Mouse (Mus musculus) thymus, postnatal 36 days (tissue): ENCODE results near the gene Sfmbt1.
A peak's percentile ranks its signal among the peaks of the same experiment; 100 is the strongest.

ENCODE experiments used
- DNase-seq, 2 experiments: peaks; one replicate each; pipeline ENCODE4 v3.0.0; 2022; ENCODE audit warnings: mixed read lengths in 2 of 2

Gene Sfmbt1

DNA sequence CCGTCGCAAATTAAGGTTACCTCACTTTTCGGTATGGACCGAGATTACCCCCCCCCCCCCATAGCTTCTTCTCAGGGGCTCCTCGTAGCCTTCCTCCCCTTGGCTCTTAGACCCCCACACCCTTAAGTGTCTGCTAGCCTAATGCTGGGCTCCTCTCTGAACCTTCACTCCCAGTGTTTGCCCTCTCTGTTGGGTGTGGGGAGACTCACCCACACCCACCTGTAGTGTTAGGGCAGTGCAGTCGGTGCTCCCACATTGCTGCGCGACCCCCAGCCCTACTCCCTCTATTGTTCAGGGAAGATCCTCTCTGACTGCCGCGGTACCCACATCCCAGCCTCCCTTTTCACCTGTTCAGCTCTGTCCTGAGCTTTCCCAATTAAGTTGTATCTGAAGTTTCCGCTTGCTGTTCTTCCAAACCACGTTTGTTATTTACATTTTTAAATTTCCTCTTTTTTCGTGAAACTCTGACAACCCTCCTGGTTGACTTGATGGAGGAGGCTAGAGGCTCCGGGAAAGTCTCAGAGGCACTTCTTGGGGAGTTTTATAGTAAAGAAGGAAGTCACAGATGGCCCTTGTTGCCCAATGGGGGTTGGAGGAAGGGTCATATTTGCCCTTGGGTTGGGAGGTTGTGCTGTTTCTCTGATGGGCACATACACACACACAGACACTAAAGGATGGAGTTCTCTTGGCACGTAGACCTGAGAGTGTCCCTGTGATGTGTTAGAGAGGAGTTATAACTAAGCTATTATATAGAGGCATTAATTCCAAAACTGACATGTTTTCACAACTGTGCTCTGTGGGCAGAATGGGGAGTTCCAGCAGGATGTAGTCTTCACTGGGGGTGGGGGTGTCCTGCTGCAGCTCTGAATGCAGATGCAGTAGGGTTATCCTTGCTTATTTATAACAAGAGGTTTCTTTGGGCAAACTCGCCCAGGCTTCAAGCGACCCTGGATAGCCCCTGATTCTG, 111.8 kb downstream of the Sfmbt1 start:
- DNase-seq, result peak in 1 of 2 experiments; percentile 14

DNA sequence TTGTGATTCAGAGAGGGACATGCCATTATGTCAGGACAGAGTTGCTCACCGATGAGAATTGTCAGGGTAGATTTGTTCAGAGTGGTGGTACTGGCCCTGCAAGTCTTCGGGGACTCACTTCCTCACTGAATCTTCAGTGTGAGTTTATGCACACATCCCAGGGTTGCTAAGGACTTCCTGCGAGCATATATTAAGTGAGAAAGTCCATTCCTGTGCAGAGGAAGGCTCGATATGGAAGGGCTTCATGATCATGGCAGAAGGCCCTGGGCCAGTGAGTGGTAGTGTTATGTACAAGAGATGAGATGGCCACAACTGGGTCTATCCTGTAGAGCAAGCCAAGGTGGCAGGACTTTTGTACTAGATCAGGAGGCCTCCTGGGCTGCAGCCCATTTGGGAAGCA, 112.8 kb downstream of the Sfmbt1 start:
- no peak for DNase-seq

DNA sequence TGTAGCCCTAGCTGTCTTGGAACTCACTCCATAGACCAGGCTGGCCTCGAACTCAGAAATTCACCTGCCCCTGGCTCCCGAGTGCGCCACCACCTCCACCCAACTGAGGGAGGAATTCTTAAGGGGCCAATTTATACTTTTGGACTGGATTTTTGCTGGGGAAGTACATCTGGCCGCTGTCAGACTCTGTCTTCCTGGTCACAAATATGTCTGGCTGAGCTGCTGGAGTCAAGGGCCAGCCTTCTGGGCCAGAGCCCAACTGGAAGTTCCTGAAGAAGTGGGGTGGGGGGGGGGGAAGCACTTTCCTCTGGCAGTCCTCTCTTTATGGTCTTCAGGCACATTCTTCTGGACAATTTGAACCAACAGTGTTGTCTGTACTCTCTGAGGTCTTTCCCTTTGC, 113.4 kb downstream of the Sfmbt1 start:
- DNase-seq, result no peak

DNA sequence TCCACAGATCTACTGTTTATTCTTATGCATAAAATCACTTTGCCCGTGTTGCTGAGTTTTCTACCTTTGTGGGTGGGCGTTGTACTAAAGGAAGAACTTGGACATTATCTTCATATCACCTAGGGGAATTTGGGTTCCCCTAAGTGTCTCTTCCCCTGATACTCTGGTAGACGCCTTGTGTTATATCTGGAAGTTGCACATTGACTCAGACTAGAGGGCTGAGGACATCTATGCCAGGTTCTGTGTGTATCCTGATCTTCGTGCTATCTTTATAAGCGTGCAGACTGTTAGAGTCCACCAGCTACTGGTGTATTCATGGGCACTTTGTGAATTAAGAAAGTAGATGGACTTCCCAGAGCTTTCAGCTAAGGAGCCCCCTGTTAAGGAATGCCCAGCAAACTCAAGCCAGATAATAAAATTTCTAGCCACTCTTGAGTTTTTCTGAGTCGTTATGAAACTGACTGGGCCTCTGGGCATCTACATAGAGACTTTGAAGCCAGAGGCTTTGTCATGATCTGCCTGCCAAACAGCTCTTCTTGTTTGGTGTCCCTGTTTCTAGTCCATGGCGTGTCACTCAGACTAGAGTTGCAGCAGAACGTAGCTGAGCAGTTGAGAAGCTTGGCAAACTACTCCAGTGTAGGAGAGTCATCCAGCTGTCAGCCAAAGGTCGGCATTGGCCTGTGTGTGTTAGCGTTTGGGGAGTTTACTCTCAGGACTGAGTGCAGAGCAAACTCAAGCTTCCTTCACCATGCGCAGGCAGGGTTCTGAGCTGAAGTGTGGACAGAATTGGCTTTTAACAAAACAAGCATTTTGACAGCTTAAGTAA, 114.2 kb downstream of the Sfmbt1 start:
- no peak for DNase-seq

DNA sequence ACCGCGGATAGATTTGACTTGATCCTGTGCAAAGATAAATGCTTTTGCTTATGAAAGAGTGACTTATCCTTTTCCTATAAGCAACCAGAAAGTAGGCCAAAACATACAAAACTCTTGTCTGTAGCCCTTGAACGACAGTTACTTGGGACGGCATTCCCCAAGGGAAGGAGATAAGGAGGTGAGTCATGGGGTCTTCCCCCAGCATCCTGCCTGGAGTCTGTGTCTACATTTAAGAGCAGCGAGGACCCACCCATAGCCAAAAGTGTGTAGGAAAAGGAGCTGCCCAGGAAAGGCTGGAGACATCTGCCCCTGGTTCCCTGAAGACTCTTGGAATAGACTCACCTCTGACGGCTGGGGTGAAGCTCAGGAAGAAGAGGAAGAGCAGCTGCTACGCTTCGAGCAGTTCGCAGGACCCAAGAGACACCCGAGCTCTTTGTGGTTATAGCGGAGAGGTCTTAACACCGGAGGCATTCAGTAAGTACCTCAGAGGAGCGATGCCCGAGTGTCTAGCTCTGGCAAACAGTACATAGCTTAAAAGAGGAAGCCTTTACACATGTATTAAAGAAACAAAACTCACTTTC, 122.9 kb downstream of the Sfmbt1 start:
- no peak for DNase-seq

DNA sequence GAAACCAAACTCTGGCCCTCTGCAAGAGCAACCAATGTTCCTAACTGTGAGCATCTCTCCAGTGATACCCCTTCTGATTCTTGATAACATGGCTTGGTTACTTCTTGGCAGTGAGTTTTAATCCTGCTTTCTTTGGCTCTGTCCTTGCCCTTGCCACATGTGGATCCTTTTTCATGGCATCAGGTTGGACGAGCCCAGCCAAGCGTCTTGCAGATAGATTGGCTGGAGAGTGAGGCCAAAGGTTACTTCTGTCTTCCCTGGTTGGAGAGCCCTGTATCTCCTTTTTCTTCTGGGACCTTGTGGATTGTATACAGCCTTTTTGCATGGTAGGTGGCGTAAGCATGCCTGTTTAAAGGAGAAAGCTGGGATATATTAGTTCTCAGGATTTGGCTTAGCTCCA, 129.1 kb downstream of the Sfmbt1 start:
- DNase-seq, result no peak

DNA sequence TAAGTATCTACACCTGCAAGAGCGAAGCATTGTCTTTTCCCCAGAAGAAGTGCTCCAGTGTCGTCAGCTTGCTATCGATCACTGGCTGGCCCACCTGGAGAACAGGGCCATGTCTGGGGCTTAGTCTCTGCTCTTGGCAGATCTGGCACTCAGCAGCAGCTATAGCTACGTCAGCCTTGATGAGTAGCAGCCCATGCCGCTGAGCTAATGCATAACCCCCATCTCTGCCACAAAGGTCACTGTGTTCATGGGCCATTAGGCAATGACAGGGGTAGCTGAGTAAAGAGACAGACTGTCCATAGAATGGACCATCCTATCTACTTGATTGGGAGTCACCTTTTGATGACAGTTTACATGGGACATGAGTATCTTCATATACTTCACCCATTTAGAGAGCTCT, 135.9 kb downstream of the Sfmbt1 start:
- DNase-seq, result no peak

DNA sequence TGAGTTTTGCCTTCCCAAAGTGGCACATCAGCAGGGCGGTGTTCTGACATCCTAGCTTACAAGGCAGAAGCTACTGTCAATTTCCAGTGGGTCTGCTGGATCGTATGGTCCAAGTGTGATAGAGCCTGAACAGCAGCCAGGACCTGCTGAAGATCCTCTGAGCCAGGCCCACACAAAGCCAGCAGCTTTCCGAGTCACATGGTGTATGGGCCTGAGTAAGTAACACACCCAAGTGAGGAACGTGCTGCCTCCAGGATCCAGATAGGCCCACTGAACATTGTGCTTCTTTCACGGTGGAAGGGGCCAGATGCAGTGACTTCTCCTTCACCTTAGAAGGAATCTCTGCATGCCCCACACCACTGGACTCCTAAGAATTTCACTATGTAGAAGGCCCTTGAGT, 137.7 kb downstream of the Sfmbt1 start:
- no peak for DNase-seq

DNA sequence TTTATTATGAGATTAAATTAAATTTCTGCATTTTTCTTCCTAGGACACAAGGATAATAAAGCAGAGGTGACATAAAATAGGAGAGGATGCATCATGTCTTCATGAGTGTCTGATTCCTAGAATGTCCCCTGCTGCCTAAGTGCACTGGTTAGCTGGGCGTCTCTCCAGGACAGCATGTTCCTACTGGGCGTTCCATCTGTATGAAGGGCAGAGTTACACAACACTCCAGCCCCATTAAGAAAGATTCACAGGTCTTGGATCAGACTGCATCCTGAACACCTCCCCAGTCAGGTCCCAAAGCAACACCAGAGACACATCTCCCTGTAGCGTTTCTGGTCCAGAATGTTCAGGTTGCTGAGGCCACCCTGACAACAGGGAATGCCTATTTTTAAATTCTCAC, 140.7 kb downstream of the Sfmbt1 start:
- DNase-seq, result no peak

DNA sequence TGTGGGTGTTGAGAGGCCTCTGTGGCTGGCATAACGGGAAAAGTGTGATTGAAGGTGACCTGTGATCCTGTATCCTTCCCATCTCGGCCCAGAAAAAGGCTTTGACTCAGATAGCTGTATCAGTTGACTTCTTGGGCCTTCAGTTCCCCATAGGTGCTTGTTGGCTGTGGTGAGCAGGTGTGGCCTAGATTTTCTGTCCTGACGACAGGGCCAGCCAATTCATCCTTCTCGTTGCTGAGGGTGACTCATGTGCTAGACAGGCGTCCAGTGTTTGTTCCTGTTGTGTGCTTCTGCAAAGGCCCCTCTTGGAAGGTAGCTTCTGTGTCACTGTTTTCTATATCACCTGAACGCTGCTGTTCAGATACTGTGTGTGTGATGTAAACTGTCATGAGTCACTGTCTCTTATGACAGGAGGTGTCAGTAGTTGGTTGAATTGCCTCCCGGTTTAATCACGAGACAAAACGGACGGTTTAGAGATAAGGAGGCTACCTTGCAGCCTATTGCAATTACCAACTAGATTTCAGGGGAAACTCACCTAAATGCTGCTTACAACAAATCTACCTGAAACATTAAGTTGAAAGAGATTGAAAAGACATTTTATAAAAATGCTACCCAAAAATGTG, 142.3 kb downstream of the Sfmbt1 start:
- DNase-seq, result no peak

DNA sequence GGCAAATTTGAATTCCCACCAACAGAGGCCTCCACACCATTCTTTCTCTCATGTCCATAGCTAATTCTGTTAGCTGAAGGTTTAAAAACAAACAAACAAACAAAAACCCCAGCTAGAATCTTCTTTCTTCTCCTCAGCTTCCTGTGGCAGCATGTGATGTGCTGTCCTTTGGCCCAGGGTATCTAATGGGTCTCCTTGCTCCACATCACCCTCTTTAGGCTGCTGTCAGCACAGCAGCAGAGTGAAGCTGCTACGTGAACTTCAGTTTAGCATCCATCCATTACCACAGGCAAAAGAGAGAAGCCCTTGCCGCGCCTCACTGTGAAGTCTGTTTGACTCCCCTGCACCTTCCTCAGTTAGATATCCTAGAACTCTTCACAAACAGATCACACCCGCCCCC, 143.3 kb downstream of the Sfmbt1 start:
- DNase-seq, result no peak

DNA sequence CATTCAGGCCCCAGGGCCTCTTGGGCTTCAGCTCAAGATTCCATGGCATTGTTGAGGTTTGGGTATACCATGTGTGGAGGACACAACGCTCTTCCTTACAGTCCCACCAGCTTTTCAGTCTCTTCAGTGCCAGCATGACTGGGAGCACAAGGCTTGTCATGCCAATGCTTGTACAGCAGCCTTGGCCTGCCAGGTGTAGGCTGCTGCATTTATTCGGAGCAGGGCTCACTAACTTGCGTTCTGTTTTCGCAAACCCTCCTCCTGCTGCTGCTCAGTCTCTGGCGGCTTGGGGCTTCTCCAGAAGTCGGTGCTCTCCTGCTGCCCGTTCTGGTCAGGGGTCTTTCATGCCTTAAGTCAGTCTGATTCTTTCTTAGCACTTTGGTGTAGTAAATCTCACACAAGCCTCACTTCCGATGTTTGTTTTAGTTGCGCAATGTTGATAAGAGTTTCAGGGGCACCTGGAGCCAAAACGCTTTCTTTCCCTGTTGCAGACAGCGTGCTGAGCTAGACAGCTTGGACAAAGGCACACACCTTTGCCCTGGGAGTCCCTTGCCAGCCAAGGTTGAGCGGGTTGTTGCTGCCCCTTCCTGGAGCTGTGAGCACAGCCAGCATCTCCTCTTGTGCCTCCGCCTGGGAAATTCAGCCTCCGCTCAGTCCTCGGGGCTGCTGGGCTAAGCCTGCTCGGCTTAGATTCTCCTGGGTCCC, 146.9 kb downstream of the Sfmbt1 start:
- DNase-seq, result no peak

DNA sequence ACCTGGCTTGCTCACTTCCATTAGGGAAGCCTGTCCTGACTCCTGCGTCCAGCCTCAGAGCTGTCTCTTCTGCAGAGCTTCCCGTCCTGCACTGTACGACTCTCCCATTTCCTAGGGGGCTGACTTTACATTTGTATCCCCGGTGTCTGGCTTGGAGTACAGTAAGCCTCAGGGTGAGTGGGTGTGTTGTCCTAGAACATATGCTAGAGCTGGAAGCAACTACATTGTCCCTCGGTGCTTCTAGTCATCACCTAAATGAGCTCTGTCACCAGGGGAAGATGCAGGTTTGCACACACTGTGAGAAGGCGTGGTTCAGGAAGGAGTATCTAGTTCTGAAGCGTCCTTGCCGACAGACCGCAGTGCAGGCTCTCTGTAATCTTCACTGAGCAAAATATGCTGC, 147.7 kb downstream of the Sfmbt1 start:
- DNase-seq, result no peak

DNA sequence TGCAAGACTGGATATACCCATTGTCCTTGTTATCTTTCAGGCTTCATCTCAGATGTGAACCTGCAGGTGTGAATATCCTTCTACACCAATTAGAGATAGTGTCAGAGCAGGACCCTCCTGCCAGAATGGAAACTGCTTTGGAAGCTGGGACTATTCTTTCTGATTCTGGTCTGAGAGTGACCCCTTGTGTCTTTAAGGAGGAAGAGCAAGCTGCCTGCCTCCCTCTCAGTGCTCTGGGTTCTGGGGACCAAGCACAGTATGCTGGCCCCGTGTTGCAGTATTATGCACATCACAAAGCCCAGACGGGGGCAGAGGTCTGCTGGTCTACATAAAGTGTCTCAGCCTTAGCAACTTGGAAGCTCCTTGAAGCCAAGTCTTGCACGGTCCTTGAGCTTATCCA, 150.7 kb downstream of the Sfmbt1 start:
- DNase-seq, result no peak

DNA sequence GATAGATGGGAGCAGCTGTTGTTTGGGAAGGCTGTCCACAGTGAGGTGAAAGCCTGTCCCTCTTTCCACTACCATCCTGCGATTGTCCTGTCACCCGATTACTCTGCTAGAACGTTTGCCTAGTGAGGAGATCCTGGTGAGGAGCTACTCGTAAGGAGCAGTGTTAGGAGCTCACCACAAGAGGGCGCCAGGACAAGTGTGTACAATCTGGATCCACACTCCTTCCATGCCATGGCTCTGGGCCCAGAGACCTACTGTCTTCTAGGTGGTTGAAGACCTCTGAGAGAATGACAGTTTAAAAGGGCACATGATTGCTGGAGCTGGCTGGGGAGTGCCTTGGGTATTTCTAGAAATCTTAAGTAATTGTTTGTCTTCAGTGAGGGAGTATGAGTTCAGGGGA, 152.4 kb downstream of the Sfmbt1 start:
- peak; percentile 44 to 55 for DNase-seq

DNA sequence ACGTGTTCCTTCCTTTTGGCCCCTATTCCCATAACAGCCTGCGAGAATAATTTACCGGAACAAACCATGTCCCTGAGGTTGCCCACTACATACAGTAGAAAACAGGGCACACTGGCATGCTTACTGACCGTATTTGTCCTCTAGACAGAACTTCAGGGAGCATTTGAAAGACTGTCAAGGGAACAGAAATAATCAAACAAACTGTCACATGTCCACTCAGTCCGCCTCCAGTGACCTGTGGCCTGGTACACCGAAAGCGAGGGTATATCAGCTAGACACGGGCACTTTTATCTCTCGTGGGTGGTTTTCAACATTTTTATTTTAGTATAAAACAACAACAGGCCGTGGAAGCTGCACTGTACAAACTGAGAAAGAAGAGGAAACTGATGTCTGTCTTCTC, 154.2 kb downstream of the Sfmbt1 start:
- DNase-seq, result no peak

DNA sequence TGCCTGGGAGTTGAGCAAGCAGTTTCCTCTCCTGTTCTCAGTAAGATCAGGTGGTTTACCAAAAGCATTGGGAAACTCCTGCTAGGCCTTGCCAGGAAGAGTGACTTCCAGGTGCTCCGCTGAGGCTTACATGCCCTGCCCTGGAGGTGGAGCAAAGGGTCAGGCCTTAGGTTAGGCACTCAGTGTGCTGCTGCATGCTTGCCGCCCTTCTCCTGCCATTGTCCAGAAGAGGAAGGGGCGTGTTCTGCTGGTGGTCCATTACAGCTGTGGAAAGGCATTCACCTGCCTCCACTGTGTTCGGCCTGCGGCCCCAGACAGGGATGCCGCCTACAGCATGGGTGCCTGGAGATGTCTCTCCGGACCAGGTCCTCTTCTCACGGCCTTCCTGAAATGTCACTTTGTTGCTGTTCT, 154.7 kb downstream of the Sfmbt1 start:
- no peak for DNase-seq

DNA sequence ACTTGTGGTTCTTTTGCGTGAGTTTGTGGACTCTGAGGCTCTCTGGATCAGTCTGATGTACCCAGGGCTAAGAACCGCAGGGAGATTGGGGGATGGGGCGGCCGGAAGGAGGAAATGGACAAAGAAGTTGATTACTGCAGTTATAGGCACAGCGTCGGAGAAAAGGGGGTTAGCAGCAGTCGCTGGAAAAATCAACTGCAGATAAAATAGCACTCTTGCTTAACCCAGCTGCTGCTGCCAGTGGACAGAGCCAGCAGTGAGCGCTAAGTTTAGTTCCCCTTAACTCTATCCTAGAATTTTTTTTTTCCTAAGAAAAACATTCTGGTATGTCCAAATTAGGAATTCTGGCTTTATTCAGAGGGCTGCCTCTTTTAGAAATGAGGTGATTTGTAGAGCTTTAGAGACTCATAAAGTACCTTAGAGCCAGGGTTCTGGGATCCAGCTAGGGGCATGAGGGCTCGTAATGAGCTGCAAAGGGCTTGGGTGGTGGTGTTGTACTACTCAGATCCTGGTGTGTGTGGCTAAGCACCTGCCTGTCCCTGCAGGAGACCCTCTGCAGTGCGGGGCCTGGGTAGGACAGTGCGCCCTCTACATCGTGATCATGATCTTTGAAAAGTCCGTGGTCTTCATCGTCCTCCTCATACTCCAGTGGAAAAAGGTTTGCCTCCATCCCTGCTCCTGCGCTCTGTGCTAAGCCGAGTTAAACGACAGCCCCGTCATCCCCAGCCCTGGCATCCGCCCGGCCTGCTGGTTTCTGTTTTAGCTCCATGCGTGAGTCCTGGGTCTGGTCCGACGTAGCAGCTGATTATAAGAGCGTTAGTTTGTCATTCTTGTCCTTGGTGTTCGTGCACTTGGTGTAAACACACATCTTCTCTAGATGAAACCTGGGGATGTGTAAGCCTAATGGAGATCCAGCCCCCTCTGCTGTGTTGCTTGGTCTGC, 155.8 kb downstream of the Sfmbt1 start:
- no peak for DNase-seq
